Mouse (Mus musculus): ENCODE measurements around the gene Olfr523. TPM values are rescaled to one million over a fixed set of nuclear protein-coding genes. Genes with fewer than 3 reads are reported as not detected.

Gene Olfr523
- total RNA-seq, 2 experiments from 2014 or later, result not detected

DNA sequence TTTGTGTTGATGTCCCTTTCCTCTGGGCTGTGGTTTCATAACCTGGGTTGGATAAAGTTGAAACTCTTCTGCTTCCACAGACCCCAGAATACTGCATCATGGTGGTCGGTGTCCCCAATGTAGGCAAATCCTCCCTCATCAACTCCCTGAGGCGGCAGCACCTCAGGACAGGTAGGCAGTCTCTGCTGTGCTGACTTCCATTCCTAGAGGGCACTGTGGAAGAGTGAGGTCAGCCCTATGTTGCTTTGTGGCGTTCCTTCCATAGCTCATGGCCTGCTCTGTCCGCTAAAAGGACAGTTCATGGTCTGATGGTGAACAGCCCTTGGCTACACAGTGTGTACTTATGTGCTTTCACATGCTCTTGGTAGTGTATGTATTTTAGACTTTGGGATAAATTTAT, 28.5 kb upstream of the Olfr523 start:
- intact Hi-C loops (cut with DNase I), result loop anchor here (10.0 kb wide), 1 partner anchor 170 kb away; the partner anchor contains the start of gene 6430531B16Rik
- TF ChIP-seq CTCF (IDR thresholded peaks at IDR 0.05), result peak; percentile 47
- no peak for DNase-seq
- no peak overlapping the region for H3K4me3 ChIP-seq
- H3K27ac ChIP-seq, result no peak overlapping the region

- no peak overlapping the region for H3K27ac ChIP-seq
- no peak for TF ChIP-seq CTCF (IDR thresholded peaks at IDR 0.05)
- peak; percentile 41 for DNase-seq
- H3K4me3 ChIP-seq, result peak overlapping the region; percentile 53
- intact Hi-C loops (cut with DNase I), result no loop called here
Observed at GRCm38 (mm10) chr7:140153383-140153782, 19.6 kb upstream of the Olfr523 start.

- TF ChIP-seq CTCF (IDR thresholded peaks at IDR 0.05), result no peak
- Histone ChIP-seq H3K27ac (no peak overlapping the region), H3K4me3 (peak overlapping the region; percentile 53)
- intact Hi-C loops (cut with DNase I), result no loop called here
- DNase-seq, result no peak
Observed at GRCm38 (mm10) chr7:140153829-140154217, 19.2 kb upstream of the Olfr523 start.

GRCm38 (mm10) chr7:140154218-140154927, 18.6 kb upstream of the Olfr523 start, which contains the start of gene Sprn:
Gene Sprn, minus strand, starts transcription at chr7:140154877.
- intact Hi-C loops (cut with DNase I), result no loop called here

DNA sequence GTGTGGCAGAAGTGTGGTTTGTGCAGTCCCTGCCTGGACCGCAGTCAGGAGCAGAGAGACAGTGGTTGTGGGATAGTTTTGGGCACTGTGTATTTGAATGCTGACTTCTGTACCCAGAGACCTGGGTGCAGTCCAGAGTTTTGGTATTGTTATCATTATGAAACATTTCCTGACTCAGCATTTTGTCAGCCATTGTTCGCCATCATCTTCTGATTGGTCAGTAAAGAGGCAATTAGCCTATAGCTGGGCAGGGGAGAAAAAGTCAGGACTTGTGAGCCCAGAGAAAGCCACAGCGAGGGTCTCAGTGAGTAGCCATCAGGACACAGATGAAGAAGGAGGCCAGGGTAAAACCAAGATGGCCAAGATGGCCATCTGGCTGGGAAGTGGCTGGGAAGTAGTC, 12.7 kb upstream of the Olfr523 start:
- Histone ChIP-seq H3K27ac (no peak overlapping the region), H3K4me3 (no peak overlapping the region)
- no peak for TF ChIP-seq CTCF (IDR thresholded peaks at IDR 0.05)
- intact Hi-C loops (cut with DNase I), result no loop called here
- no peak for DNase-seq

More at GRCm38 (mm10) chr7:140154218-140154927, 18.6 kb upstream of the Olfr523 start, which contains the start of gene Sprn:
- Histone ChIP-seq H3K27ac (no peak within 1 kb of the TSS), H3K4me3 (peak within 1 kb of the TSS; percentile 53)
- DNase-seq, result no peak
- no peak for TF ChIP-seq CTCF (IDR thresholded peaks at IDR 0.05)

DNA sequence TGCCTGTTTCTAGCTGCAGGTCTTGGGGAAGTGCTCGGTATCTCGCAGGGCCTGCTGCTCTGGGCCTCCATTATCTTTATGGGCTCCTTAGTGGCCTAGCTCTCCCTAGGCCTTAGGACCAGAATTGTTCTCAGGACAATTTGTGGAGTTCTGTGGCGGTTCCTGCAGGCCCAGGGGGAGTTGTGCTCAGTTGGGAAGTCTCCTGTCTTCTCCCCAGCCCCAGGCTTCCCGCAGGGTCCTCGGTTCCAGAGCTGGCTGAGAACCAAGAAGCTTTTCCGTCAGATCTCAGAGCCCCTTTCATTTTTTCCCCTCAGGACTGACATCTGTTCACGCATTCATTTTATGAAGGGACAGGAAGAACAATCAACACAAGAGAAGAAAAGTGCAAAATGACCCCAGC, 8.4 kb upstream of the Olfr523 start, which contains the start of gene Olfr522:
Olfr522 (minus strand) TSS at position 101 of the 400 bp plus-strand sequence.
- no peak within 1 kb of the TSS for H3K27ac ChIP-seq
- no peak for TF ChIP-seq CTCF (IDR thresholded peaks at IDR 0.05)
- DNase-seq, result no peak
- intact Hi-C loops (cut with DNase I), result no loop called here
- no peak within 1 kb of the TSS for H3K4me3 ChIP-seq

- Histone ChIP-seq H3K27ac (no peak overlapping the region), H3K4me3 (no peak overlapping the region)
- intact Hi-C loops (cut with DNase I), result no loop called here
- no peak for TF ChIP-seq CTCF (IDR thresholded peaks at IDR 0.05)
- no peak for DNase-seq
Observed at GRCm38 (mm10) chr7:140167950-140168349, 5.1 kb upstream of the Olfr523 start.

DNA sequence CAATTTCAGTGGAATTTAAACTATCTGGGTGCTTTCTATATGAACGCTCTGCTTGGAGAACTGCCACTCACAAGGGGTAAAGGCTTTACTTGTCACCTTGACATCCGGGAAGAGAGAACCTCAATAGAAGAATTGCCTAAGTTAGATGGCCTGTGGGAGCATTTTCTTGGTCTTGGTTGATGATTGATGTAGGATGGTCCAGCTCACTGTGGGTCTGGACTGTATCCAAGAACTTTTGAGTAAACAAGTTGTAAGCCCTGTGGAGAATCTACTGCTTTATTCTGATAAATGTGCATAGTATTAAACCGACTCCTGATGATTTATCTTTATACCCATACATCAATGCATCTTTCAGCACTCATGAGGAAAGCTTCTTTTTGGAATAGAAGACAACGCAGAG, 3.6 kb upstream of the Olfr523 start:
- no peak for TF ChIP-seq CTCF (IDR thresholded peaks at IDR 0.05)
- no peak overlapping the region for H3K27ac ChIP-seq
- DNase-seq, result no peak
- intact Hi-C loops (cut with DNase I), result no loop called here
- no peak overlapping the region for H3K4me3 ChIP-seq

DNA sequence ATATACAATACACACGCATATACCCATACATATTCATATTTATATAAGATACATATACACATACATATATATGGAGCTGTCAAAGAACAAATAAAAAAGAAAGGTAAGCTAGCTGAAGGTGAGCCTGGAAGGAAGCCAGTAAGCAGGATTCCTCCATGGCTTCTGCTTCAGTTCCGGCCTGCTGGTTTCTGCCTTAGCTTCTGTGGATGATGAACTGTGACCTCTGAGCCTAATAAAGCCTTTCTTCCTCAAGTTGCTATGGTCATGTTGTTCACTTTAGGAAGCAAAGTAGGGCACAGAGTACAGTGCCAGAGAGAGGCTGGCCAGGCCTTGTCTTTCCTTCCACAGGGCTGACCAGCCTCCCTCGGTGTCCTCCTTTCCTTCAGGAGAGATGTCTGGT, 2.2 kb upstream of the Olfr523 start:
- no peak for TF ChIP-seq CTCF (IDR thresholded peaks at IDR 0.05)
- DNase-seq, result no peak
- Histone ChIP-seq H3K4me3 (no peak overlapping the region), H3K27ac (no peak overlapping the region)
- intact Hi-C loops (cut with DNase I), result no loop called here

GRCm38 (mm10) chr7:140179176-140179575, 6.2 kb downstream of the Olfr523 start:
- Histone ChIP-seq H3K4me3 (no peak overlapping the region), H3K27ac (no peak overlapping the region)
- intact Hi-C loops (cut with DNase I), result no loop called here
- TF ChIP-seq CTCF (IDR thresholded peaks at IDR 0.05), result no peak
- no peak for DNase-seq

- no peak for DNase-seq
- intact Hi-C loops (cut with DNase I), result no loop called here
- H3K4me3 ChIP-seq, result no peak overlapping the region
- TF ChIP-seq CTCF (IDR thresholded peaks at IDR 0.05), result no peak
- H3K27ac ChIP-seq, result no peak overlapping the region
Observed at GRCm38 (mm10) chr7:140180692-140181091, 7.7 kb downstream of the Olfr523 start.

GRCm38 (mm10) chr7:140184206-140184605, 11.2 kb downstream of the Olfr523 start:
- intact Hi-C loops (cut with DNase I), result no loop called here
- DNase-seq, result no peak
- TF ChIP-seq CTCF (IDR thresholded peaks at IDR 0.05), result no peak
- H3K4me3 ChIP-seq, result no peak overlapping the region
- no peak overlapping the region for H3K27ac ChIP-seq

DNA sequence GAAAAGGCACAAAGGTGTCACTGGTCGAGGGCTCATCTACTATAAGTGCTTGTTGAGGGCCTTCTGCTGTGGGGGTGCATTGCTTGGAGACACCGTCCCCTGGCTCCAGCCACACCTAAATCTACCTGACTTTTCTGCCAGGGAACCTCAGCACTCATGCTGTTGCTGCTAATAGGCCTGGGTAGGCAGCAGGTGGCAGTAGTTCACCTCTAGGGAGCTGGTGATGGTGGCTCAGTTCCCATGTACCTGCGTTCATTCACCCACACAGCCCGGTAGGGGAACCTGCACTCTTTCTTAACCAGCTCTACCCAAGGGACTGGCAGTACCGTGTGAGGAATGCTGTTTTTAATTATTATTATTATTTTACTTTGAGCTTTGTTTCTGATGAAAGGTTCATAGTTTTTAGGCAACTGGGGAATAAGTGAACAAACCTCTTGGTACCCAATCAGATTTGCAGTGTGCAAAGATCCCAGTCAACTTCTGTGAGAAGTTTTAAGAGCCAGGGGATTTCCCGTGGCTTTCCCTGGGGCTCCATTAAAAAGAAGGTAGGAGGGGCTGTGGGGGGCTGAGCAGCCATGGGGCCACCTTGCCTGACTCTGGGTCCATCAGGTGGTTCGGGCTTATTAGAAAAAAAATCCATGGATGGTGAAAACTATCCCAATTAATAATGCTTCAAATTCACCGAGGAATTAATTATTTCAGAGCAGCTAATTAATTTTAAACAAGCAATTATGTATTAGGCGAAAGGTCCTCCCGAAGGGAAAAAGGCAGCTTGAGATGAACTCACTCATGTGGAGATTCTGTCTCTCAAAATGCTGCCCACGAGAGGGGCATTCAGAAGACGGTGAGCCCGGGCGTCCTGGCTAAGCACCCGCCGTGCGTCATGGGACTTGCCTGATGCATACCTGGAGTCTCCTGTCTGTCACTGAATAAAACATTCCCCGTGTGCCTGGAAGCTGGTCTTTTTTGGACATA, 13.9 kb downstream of the Olfr523 start:
- TF ChIP-seq CTCF (IDR thresholded peaks at IDR 0.05), result no peak
- intact Hi-C loops (cut with DNase I), result no loop called here
- DNase-seq, result no peak
- Histone ChIP-seq H3K4me3 (no peak overlapping the region), H3K27ac (no peak overlapping the region)
